Mouse (Mus musculus) E14TG2a.4 (cell line): ENCODE results near the gene Map3k13.

ENCODE experiments used
- H3K27me3 ChIP-seq: 2 replicates; pipeline ENCODE4 v1.6.1; 2014; ENCODE audit warnings: low read length, control low read depth; ENCODE audit not compliant: insufficient read depth
- H3K36me3 ChIP-seq: 2 replicates; pipeline ENCODE4 v1.6.1; 2014; ENCODE audit warnings: low read length, control low read depth; ENCODE audit not compliant: insufficient read depth
- H3K4me1 ChIP-seq: replicated peaks from 2 replicates; pipeline ENCODE4 v1.6.1; 2014; ENCODE audit warnings: low read depth, low read length, control low read depth
- H3K4me3 ChIP-seq: replicated peaks from 2 replicates; pipeline ENCODE4 v1.5.1; 2014; ENCODE audit warnings: mild to moderate bottlenecking, low read length
- H3K9me3 ChIP-seq: 2 replicates; pipeline ENCODE4 v1.6.1; 2014; ENCODE audit warnings: low read length, control low read depth
- CTCF ChIP-seq: conservative IDR thresholded peaks from 2 replicates; pipeline ENCODE4 v1.5.1; 2014; ENCODE audit warnings: low read length
- NANOG ChIP-seq: IDR thresholded peaks from 2 replicates; pipeline ENCODE4 v1.6.1; 2014; ENCODE audit warnings: borderline replicate concordance, low read length, mixed read lengths
- POU5F1 ChIP-seq: IDR thresholded peaks from 2 replicates; pipeline ENCODE4 v1.6.1; 2014; ENCODE audit warnings: low read length, borderline replicate concordance

Map3k13 gene

GRCm38 (mm10) chr16:21946761-21947715 is 152.9 kb downstream of the Map3k13 start, which contains the start of gene Tmem41a:
Gene Tmem41a, minus strand, starts transcription at chr16:21947552.
- Histone ChIP-seq H3K36me3 (peaks cover 6% of the 10 kb centered on the region), H3K27me3 (peaks cover 20% of the 10 kb centered on the region), H3K9me3 (no peaks in the 10 kb centered on the region), H3K4me1 (peaks cover 26% of the 10 kb centered on the region), H3K4me3 (peak within 1 kb of the TSS; percentile 89)
- no peak for TF ChIP-seq POU5F1
- no peak for TF ChIP-seq CTCF
- TF ChIP-seq NANOG: no peak

- no peak overlapping the region for H3K4me3 ChIP-seq
- H3K27me3 ChIP-seq: no peaks in the 10 kb centered on the region
- no peak for TF ChIP-seq NANOG
- no peak for TF ChIP-seq CTCF
- TF ChIP-seq POU5F1: no peak
- peaks cover 42% of the 10 kb centered on the region for H3K36me3 ChIP-seq
- 0 out of 2 replicates have a peak, but pooled peaks cover 5% of the 10 kb centered on the region for H3K4me1 ChIP-seq
- no peaks in the 10 kb centered on the region for H3K9me3 ChIP-seq
Observed at GRCm38 (mm10) chr16:21955591-21955990, 161.4 kb downstream of the Map3k13 start.

- Histone ChIP-seq H3K4me1 (peaks cover 3% of the 10 kb centered on the region), H3K9me3 (no peaks in the 10 kb centered on the region), H3K4me3 (no peak overlapping the region), H3K36me3 (peaks cover 66% of the 10 kb centered on the region), H3K27me3 (no peaks in the 10 kb centered on the region)
- TF ChIP-seq POU5F1 (no peak), CTCF (no peak), NANOG (no peak)
Observed at GRCm38 (mm10) chr16:21965576-21965975, 171.4 kb downstream of the Map3k13 start.

- H3K4me1 ChIP-seq: peaks cover 19% of the 10 kb centered on the region
- H3K9me3 ChIP-seq: no peaks in the 10 kb centered on the region
- no peaks in the 10 kb centered on the region for H3K27me3 ChIP-seq
- peaks cover 60% of the 10 kb centered on the region for H3K36me3 ChIP-seq
- TF ChIP-seq POU5F1 (no peak), NANOG (no peak), CTCF (no peak)
- no peak overlapping the region for H3K4me3 ChIP-seq
Observed at GRCm38 (mm10) chr16:21969874-21970273, 175.7 kb downstream of the Map3k13 start.

GRCm38 (mm10) chr16:21970536-21970935 is 176.4 kb downstream of the Map3k13 start:
- no peaks in the 10 kb centered on the region for H3K27me3 ChIP-seq
- peaks cover 20% of the 10 kb centered on the region for H3K4me1 ChIP-seq
- peaks cover 63% of the 10 kb centered on the region for H3K36me3 ChIP-seq
- TF ChIP-seq POU5F1 (no peak), NANOG (no peak), CTCF (no peak)
- no peaks in the 10 kb centered on the region for H3K9me3 ChIP-seq
- no peak overlapping the region for H3K4me3 ChIP-seq

- H3K9me3 ChIP-seq: no peaks in the 10 kb centered on the region
- H3K4me1 ChIP-seq: peaks cover 30% of the 10 kb centered on the region
- H3K27me3 ChIP-seq: no peaks in the 10 kb centered on the region
- peaks cover 64% of the 10 kb centered on the region for H3K36me3 ChIP-seq
- no peak for TF ChIP-seq NANOG
- H3K4me3 ChIP-seq: no peak overlapping the region
Observed at GRCm38 (mm10) chr16:21971446-21971845, 177.3 kb downstream of the Map3k13 start.

GRCm38 (mm10) chr16:21976203-21976602 is 182.1 kb downstream of the Map3k13 start:
- no peaks in the 10 kb centered on the region for H3K27me3 ChIP-seq
- H3K4me3 ChIP-seq: 0 out of 2 replicates have a peak overlapping the region, but pooled peaks have one; percentile 10
- peaks cover 50% of the 10 kb centered on the region for H3K4me1 ChIP-seq
- H3K36me3 ChIP-seq: peaks cover 57% of the 10 kb centered on the region
- H3K9me3 ChIP-seq: no peaks in the 10 kb centered on the region
- no peak for TF ChIP-seq POU5F1
- TF ChIP-seq CTCF: no peak
- TF ChIP-seq NANOG: no peak

GRCm38 (mm10) chr16:21977347-21977746 is 183.2 kb downstream of the Map3k13 start:
- TF ChIP-seq POU5F1 (no peak), CTCF (no peak), NANOG (no peak)
- no peaks in the 10 kb centered on the region for H3K27me3 ChIP-seq
- peaks cover 61% of the 10 kb centered on the region for H3K36me3 ChIP-seq
- H3K9me3 ChIP-seq: peaks cover 10% of the 10 kb centered on the region
- no peak overlapping the region for H3K4me3 ChIP-seq
- H3K4me1 ChIP-seq: peaks cover 51% of the 10 kb centered on the region
